Mouse (Mus musculus) spleen, postnatal 14 days (tissue): ENCODE results near the gene Lyzl6.

Experiments used
- DNase-seq, 2 experiments: peaks; one replicate each; pipeline ENCODE4 v3.0.0; 2021 to 2022; ENCODE audit warnings: low spot score in 2 of 2

Lyzl6 gene

GRCm38 (mm10) chr11:103638790-103639189 lies at the start of gene Lyzl6:
Lyzl6 (minus strand) TSS chr11:103638890.
- no peak for DNase-seq

DNA sequence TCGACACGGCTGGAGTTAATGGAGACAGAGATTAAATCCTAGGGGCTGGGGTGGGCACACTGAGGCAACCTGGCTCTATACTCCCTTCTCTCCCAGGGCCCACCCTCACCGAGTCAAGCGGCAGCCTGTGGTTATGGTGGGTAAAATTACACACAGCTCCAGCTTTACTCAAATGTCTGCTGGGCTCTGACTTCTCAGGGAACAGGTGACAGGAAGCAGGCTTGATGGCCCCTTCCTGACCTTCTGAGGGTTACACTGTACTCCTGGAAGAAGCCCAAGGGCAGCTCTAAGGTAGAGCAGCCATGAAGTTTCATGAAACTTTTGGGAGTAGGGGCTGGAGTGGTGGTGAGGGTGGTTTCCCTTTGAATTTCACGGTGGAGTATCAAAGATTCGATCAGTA lies 48.0 kb upstream of the Lyzl6 start:
- no peak for DNase-seq

GRCm38 (mm10) chr11:103685261-103685736 lies 46.6 kb upstream of the Lyzl6 start:
- DNase-seq, result no peak

DNA sequence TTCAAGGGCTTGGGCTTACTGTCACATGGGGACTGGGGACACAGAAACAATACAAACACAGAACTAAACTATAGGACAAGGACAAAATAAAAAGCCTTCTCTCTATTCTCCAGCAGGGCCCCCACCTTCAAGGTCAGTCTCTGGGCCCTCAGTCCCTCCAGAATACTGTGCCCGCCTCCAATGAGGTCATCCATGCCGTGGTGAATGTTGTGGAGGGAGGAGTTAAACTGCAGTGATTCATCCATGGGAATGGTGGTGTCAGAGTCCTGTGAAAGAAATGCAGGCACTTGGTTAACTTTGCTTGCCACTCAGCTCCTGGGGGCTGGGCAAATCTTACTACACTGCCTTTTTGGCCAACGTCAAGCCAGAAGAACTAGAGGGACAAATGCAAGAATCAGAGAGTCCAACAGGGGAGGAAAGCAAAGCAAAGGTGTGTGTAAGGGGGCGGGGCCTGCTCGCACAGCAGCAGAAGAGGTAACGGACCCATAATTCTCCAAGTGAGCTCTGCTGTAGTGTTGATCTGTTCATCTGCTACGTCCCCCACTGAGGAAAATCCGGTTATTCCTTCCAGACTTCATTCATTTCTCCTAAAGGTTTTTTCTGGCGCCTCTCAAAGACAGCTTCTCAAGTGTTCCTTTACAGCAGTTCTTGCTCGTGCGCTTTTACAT lies 45.1 kb upstream of the Lyzl6 start:
- no peak for DNase-seq

GRCm38 (mm10) chr11:103677042-103677441 lies 38.4 kb upstream of the Lyzl6 start:
- DNase-seq, result peak in 1 of 2 experiments; percentile 17

DNA sequence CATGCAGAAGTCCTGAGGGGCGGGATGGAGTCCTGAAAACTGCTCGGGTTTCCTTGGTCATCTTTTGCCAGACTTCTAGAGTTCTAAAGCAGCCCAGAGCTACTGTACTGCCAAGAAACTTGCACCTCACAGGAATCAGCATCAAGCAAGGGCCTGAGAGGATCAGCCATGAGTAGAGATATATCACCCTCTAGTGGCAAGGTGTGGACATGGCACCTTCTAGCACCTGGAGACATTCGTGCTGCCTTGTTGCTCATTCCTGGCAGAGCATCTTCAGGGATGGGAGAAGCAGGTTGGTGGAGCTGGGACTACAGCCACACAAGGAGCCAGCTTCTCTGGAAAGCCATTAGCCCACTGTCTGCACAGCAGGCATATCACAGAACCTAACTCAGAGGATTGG lies 36.9 kb upstream of the Lyzl6 start:
- DNase-seq, result peak in 1 of 2 experiments; percentile 34

DNA sequence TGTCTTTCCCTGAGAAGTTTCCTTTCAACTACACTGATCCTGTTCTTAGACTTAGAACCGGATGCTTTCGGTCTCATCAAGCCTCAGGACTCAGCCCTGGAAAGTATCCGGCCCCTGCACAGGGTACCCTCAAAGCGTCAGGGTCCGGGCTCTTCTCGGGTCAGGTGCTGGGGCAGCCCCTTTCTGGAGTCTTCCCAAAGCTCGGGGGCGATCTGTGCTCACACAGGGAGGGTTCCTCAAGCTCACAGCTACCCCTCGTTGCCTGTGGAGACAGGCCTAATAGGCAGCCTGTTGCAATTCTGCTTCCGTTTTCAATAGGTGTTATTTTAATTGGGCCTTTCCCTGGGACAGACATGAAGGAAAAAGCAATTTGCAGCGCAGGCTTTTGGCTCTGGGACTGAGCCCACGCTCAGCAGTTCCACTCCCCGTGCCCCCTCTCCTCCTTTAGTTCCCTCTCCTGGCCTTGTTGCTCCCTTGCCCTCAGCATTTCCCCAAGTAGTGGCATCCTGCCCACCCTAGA lies 28.3 kb upstream of the Lyzl6 start:
- DNase-seq, result no peak

DNA sequence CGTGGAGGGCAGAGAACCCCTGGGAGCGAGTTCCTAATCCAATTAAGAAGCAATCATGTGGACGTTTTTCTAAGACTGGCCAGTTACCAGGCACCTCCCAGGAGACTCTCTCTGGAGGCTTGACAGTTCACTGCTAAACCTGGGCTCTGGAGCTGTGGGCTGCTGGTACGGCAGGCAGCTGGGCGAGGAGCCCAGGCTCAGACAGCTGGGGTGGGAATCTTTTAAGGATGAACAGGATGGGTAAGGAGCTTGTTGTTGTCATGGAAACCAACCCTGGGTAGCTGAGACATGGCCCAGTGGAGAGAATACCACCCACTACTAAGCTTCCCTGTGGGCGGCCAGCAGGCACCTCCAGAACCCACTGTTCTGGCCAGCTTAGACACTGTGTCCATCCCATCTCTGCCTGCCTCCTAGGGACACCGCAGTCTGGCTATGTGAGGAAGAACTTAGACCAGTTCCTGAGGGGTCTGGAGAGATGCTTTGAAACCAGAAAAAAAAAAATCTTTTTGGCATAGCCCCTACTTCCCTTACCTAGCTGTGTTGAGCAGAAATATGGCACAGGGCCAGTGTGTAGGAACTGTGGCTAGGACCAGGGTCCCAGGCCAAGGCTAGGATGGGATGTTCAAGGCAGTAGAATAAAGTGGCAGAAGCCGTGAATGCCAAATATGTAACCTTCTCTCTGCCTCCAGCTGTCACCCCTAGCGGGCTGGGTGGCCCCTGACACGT lies 27.7 kb upstream of the Lyzl6 start:
- no peak for DNase-seq

GRCm38 (mm10) chr11:103665695-103666094 lies 27.0 kb upstream of the Lyzl6 start:
- no peak for DNase-seq

- no peak for DNase-seq
These were observed 24.4 kb upstream of the Lyzl6 start for GRCm38 (mm10) chr11:103663119-103663518.

DNA sequence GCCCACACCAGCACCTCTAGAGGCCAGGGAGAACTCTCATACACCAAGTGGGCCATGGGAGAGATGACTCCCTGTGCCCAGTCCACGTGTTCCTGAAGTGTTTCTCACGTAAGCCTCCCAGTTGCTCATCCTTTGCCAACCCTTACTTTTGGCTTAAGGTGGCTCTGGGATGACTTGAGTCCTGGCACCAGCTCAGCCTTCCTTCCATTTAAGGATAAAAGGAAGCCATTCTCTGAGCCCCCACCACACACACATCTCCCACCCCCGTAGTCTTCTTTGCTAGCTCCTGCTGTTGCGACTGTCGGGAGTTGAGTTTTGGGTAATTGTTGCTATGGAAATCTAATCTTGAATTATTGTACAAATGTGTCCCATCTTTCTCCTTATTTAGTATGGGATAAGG lies 23.9 kb upstream of the Lyzl6 start:
- DNase-seq, result no peak

GRCm38 (mm10) chr11:103661863-103662262 lies 23.2 kb upstream of the Lyzl6 start:
- no peak for DNase-seq

GRCm38 (mm10) chr11:103658189-103658588 lies 19.5 kb upstream of the Lyzl6 start:
- no peak for DNase-seq

- peak in 1 of 2 experiments; percentile 17 for DNase-seq
These were observed 17.8 kb upstream of the Lyzl6 start for GRCm38 (mm10) chr11:103656520-103656919.

- no peak for DNase-seq
These were observed 14.8 kb upstream of the Lyzl6 start for GRCm38 (mm10) chr11:103653359-103653965.

GRCm38 (mm10) chr11:103651426-103651825 lies 12.7 kb upstream of the Lyzl6 start:
- no peak for DNase-seq

DNA sequence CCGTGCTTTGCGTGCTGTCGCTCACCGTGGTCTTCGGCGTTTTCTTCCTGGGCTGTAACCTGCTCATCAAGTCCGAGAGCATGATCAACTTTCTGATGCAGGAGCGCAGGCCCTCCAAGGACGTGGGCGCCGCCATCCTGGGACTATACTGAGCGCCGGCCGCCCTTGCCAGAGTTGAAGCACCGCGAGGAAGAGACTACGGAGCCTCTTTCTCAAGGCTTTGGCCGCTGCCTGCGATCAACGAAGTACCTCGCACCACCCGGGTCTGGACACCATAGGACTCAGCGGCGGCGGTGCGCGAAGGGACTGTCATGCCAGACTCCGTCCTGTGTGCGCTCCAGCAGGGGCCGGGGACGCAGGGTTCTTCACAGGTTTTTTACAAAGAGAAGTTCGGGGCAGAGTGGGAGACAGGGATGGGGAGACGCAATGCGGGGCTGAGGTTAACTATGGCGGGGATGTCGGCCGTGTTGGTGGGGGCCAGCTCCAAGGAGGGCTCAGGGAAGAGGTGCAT lies 11.3 kb upstream of the Lyzl6 start:
- DNase-seq, result no peak

GRCm38 (mm10) chr11:103649301-103649982 lies 10.8 kb upstream of the Lyzl6 start, which contains the start of gene Rprml:
Rprml (plus strand) TSS chr11:103649570.
- no peak for DNase-seq

DNA sequence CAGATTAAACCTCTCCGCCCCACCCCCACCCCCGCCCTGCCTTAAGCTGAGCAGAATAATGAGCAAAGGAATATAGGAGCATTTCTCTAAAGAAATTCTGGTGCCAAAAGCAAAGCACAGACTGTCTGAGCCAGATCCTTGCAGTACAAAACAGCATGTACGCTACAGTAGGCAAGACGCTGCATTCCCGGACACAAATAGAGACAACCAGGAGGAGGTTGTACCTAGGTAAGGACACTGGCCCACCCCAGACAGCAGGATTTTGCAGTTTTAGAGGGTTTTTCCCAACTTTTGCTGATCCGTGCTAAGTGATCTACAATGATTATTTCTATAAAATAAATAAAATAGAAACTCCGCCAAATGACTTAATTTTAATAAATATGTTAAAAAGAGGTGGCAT lies 10.0 kb upstream of the Lyzl6 start:
- DNase-seq, result no peak

GRCm38 (mm10) chr11:103647921-103648620 lies 9.4 kb upstream of the Lyzl6 start:
- no peak for DNase-seq

DNA sequence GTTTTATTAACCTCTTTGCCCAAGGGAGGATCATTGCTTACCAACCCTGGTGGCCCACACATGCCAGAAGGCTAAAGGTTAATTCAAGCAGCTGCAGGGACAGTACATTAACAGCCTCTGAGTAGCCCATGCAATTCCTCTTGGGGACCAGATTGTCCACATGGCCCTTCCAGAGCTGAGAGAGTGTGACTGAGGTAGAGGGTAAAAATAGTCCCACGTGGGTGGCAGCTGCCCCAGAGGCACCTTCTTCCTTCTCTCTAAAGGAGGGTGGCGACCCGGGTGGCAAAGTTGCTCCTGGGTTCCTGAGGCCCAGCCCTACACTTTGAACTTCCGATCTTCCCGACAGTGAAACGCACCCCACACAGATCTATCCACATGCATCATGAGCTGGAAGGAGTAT lies 7.6 kb upstream of the Lyzl6 start:
- no peak for DNase-seq
